Mouse (Mus musculus) neural tube, embryonic 13.5 days (tissue): ENCODE results near the gene Acox1. TPM values are rescaled to one million over a fixed set of nuclear protein-coding genes. Genes with fewer than 3 reads are reported as not detected.

Experiments used
- polyA plus RNA-seq: library from polyadenylated mRNA; unstranded; fragments of >200 nt; fragmentation: Nextera tagmentation; extraction: Ambion mirVana; gene quantifications from 2 replicates; pipeline ENCODE4 v1.2.1, GENCODE M21; 2015

Acox1 gene
- polyA plus RNA-seq, 1 experiment from 2014 or later, result 53.5 TPM

Other genes starting within 250 kb of the Acox1 start
- 1.9 and 2.7 TPM in 2 replicates for gene Itgb4, start 224.3 kb downstream of the Acox1 start, polyA plus RNA-seq
- gene Galk1, start 186.3 kb downstream of the Acox1 start, polyA plus RNA-seq, result 73.9 and 74.4 TPM in 2 replicates
- 2,165 and 2,421 TPM in 2 replicates for gene H3f3b, start 171.1 kb downstream of the Acox1 start, polyA plus RNA-seq
- 32.4 and 33.1 TPM in 2 replicates for gene Unk, start 168.7 kb downstream of the Acox1 start, polyA plus RNA-seq
- 0.70 and 1.3 TPM in 2 replicates for gene Unc13d, start 121.1 kb downstream of the Acox1 start, polyA plus RNA-seq
- gene Wbp2, start 112.0 kb downstream of the Acox1 start, polyA plus RNA-seq, result 136 and 153 TPM in 2 replicates
- gene Trim47, start 71.8 kb downstream of the Acox1 start, polyA plus RNA-seq, result 4.3 and 5.5 TPM in 2 replicates
- gene Trim65, start 67.9 kb downstream of the Acox1 start, polyA plus RNA-seq, result 2.7 and 3.7 TPM in 2 replicates
- 69.1 and 78.3 TPM in 2 replicates for gene Mrpl38, start 60.2 kb downstream of the Acox1 start, polyA plus RNA-seq
- gene Fbf1, start 30.9 kb downstream of the Acox1 start, polyA plus RNA-seq, result 52.5 and 58.5 TPM in 2 replicates
- gene Ten1, start 190 bp downstream of the Acox1 start, polyA plus RNA-seq, result 75.2 and 83.0 TPM in 2 replicates
- 0.59 and 0.73 TPM in 2 replicates for gene Evpl, start 39.0 kb upstream of the Acox1 start, polyA plus RNA-seq
- 64.0 and 64.4 TPM in 2 replicates for gene Srp68, start 75.2 kb upstream of the Acox1 start, polyA plus RNA-seq
- gene Galr2, start 81.9 kb upstream of the Acox1 start, polyA plus RNA-seq, result 1.1 and 1.2 TPM in 2 replicates
- gene Exoc7, start 108.2 kb upstream of the Acox1 start, polyA plus RNA-seq, result 81.5 and 88.7 TPM in 2 replicates
- gene Foxj1, start 136.4 kb upstream of the Acox1 start, polyA plus RNA-seq, result 7.8 and 8.1 TPM in 2 replicates
- gene Rnf157, start 214.0 kb upstream of the Acox1 start, polyA plus RNA-seq, result 64.8 and 72.0 TPM in 2 replicates
- 40.7 and 55.0 TPM in 2 replicates for gene Ubald2, start 235.0 kb upstream of the Acox1 start, polyA plus RNA-seq